Mouse (Mus musculus) retina, adult 2 months (tissue): Measurements from ENCODE around the gene Cygb.

Source experiments
- DNase-seq: peaks from one replicate; pipeline ENCODE4 v3.0.0-alpha.2; 2012; ENCODE audit warnings: low read depth, low spot score

Gene Cygb

GRCm38 (mm10) chr11:116656348-116657191 lies 2.5 kb upstream of the Cygb start:
- peak; percentile 86 for DNase-seq

GRCm38 (mm10) chr11:116653709-116654221 lies 348 bp downstream of the Cygb start:
- DNase-seq = no peak

- no peak for DNase-seq
These were observed 879 bp downstream of the Cygb start, which contains the start of gene Prcd for GRCm38 (mm10) chr11:116653234-116653633. Gene Prcd (plus strand): TSS chr11:116653534.

GRCm38 (mm10) chr11:116652330-116653098 lies 1.6 kb downstream of the Cygb start:
- DNase-seq = no peak

- DNase-seq = no peak
These were observed 2.8 kb downstream of the Cygb start for GRCm38 (mm10) chr11:116651339-116651738.

GRCm38 (mm10) chr11:116650811-116651210 lies 3.3 kb downstream of the Cygb start:
- DNase-seq = no peak

- DNase-seq = no peak
These were observed 4.3 kb downstream of the Cygb start for GRCm38 (mm10) chr11:116649711-116650337.

GRCm38 (mm10) chr11:116648976-116649375 lies 5.1 kb downstream of the Cygb start:
- no peak for DNase-seq

- DNase-seq = no peak
These were observed 5.7 kb downstream of the Cygb start for GRCm38 (mm10) chr11:116648213-116648921.

- no peak for DNase-seq
These were observed 6.6 kb downstream of the Cygb start for GRCm38 (mm10) chr11:116647340-116647991.

GRCm38 (mm10) chr11:116646771-116647170 lies 7.3 kb downstream of the Cygb start:
- no peak for DNase-seq

- DNase-seq = no peak
These were observed 8.0 kb downstream of the Cygb start for GRCm38 (mm10) chr11:116646136-116646535.

- no peak for DNase-seq
These were observed 8.5 kb downstream of the Cygb start for GRCm38 (mm10) chr11:116645446-116646110.

- no peak for DNase-seq
These were observed 9.6 kb downstream of the Cygb start for GRCm38 (mm10) chr11:116644225-116645112.

GRCm38 (mm10) chr11:116643579-116644224 lies 10.4 kb downstream of the Cygb start:
- no peak for DNase-seq

GRCm38 (mm10) chr11:116642681-116643578 lies 11.2 kb downstream of the Cygb start:
- DNase-seq = peak; percentile 81

GRCm38 (mm10) chr11:116641731-116642130 lies 12.4 kb downstream of the Cygb start:
- DNase-seq = no peak

GRCm38 (mm10) chr11:116641168-116641567 lies 12.9 kb downstream of the Cygb start:
- DNase-seq = no peak
